Mouse (Mus musculus): Measurements from ENCODE around the gene Fam124b.
A peak's percentile ranks its signal among the peaks of the same experiment; 100 is the strongest.

The Fam124b gene

GRCm38 (mm10) chr1:80177651-80178382 lies 40.5 kb downstream of the Fam124b start:
- DNase-seq (ENCODE audit: low spot score), result no peak

- no peak for DNase-seq (ENCODE audit: low spot score)
These were observed 50.6 kb downstream of the Fam124b start for GRCm38 (mm10) chr1:80167706-80168105.

GRCm38 (mm10) chr1:80166577-80166976 lies 51.7 kb downstream of the Fam124b start:
- no peak for DNase-seq (ENCODE audit: low spot score)

GRCm38 (mm10) chr1:80165391-80165790 lies 52.9 kb downstream of the Fam124b start:
- no peak for DNase-seq (ENCODE audit: low spot score)

GRCm38 (mm10) chr1:80162943-80163342 lies 55.3 kb downstream of the Fam124b start:
- DNase-seq (ENCODE audit: low spot score), result no peak

GRCm38 (mm10) chr1:80159586-80159985 lies 58.7 kb downstream of the Fam124b start:
- no peak for DNase-seq (ENCODE audit: low spot score)

- no peak for DNase-seq (ENCODE audit: low spot score)
These were observed 63.4 kb downstream of the Fam124b start for GRCm38 (mm10) chr1:80154902-80155301.

GRCm38 (mm10) chr1:80153125-80153716 lies 65.1 kb downstream of the Fam124b start:
- peak; percentile 2 for DNase-seq (ENCODE audit: low spot score)

- DNase-seq (ENCODE audit: low spot score), result no peak
These were observed 67.6 kb downstream of the Fam124b start for GRCm38 (mm10) chr1:80150681-80151080.

Measured in T-cell, adult 2 months (primary cell).